Mouse (Mus musculus): ENCODE results near the gene Nup98. TPM values are rescaled to one million over a fixed set of nuclear protein-coding genes. Genes with fewer than 3 reads are reported as not detected.
A peak's percentile ranks its signal among the peaks of the same experiment; 100 is the strongest.

The Nup98 gene
- polyA plus RNA-seq, 1 experiment, result 18.9 TPM

DNA sequence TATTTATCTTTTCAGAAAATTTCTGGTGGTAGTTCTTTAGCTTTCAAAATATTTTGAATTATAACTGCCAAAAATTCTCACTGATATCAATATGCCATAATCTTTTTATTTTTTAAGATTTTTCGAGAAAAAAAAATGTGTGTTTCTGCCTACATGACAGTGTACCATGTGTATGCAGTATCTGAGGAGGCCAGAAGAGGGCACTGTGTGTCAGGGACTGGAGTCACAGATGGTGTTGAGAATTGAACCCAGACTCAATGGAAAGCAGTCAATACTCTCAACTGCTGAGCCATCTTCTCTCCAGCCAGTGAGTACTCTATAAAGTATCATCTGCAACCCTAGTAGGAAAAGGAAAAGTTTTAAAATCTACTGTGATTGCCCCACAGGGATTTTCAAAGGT, 72.5 kb downstream of the Nup98 start:
- no peak overlapping the region for H3K27ac ChIP-seq (ENCODE audit: control insufficient read depth, insufficient read depth, low read depth, low read length, poor library complexity)
- no peak for TF ChIP-seq POLR2A (IDR thresholded peaks at IDR 0.05; ENCODE audit: borderline replicate concordance, control insufficient read depth, low read depth, low read length)
- peak; percentile 55 for TF ChIP-seq CTCF (IDR thresholded peaks at IDR 0.05; ENCODE audit: control insufficient read depth, insufficient read depth, low read length)
- no peaks in the 10 kb centered on the region for H3K4me1 ChIP-seq (ENCODE audit: control insufficient read depth, insufficient read depth, low read length)
- no peak overlapping the region for H3K4me3 ChIP-seq (replicated peaks; ENCODE audit: control insufficient read depth, low read depth, low read length)
- WGBS, result 80% methylated on average over 1 of the region's 1 CpGs

DNA sequence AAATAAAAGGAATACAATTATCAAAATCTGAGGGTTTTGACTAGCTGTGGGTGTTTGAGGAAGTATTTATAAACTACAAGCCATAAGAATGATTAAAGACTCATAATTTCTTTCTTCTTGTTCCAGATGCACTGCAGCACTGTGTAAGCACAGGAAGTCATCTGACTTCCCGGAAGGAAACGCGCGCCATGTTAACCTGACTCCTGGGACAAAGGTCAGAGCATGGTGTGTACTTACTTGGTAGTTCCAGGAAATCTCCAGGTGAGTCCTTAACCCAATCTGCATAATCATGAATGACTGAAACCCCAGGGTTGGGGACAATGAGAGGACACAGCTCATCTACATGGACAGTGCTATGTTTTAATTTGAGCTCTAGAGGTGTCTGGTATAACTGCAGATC, 77.6 kb downstream of the Nup98 start:
- H3K4me1 ChIP-seq (ENCODE audit: control insufficient read depth, insufficient read depth, low read length), result no peaks in the 10 kb centered on the region
- no peak overlapping the region for H3K27ac ChIP-seq (ENCODE audit: control insufficient read depth, insufficient read depth, low read depth, low read length, poor library complexity)
- no peak overlapping the region for H3K4me3 ChIP-seq (replicated peaks; ENCODE audit: control insufficient read depth, low read depth, low read length)
- 85% methylated on average over 4 of the region's 4 CpGs for WGBS
- TF ChIP-seq CTCF (IDR thresholded peaks at IDR 0.05; ENCODE audit: control insufficient read depth, insufficient read depth, low read length) (no peak), POLR2A (IDR thresholded peaks at IDR 0.05; ENCODE audit: borderline replicate concordance, control insufficient read depth, low read depth, low read length) (no peak)

DNA sequence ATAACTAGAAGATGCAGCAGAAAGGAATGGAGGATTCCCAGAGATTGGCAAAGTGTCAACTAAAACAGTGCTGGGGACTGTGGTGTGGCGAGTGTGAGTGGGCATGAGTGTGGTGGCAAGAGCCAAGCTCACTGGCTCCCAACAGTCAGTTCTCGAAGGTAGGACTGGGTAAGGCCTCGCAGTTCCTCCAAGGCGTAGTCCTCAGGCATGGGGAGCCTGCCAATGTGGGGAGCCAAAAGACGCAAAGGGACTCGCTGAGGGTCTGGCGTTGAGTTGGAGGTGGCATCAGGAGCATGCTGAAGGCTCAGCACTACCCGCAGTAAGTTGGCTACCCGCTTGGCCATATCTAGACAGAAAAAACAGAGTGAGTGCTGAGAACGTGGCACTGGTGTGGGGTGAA, 89.7 kb downstream of the Nup98 start:
- H3K4me3 ChIP-seq (replicated peaks; ENCODE audit: control insufficient read depth, low read depth, low read length), result no peak overlapping the region
- H3K4me1 ChIP-seq (ENCODE audit: control insufficient read depth, insufficient read depth, low read length), result no peaks in the 10 kb centered on the region
- no peak for TF ChIP-seq CTCF (IDR thresholded peaks at IDR 0.05; ENCODE audit: control insufficient read depth, insufficient read depth, low read length)
- TF ChIP-seq POLR2A (IDR thresholded peaks at IDR 0.05; ENCODE audit: borderline replicate concordance, control insufficient read depth, low read depth, low read length), result no peak
- no peak overlapping the region for H3K27ac ChIP-seq (ENCODE audit: control insufficient read depth, insufficient read depth, low read depth, low read length, poor library complexity)
- 91% methylated on average over 10 of the region's 10 CpGs for WGBS

DNA sequence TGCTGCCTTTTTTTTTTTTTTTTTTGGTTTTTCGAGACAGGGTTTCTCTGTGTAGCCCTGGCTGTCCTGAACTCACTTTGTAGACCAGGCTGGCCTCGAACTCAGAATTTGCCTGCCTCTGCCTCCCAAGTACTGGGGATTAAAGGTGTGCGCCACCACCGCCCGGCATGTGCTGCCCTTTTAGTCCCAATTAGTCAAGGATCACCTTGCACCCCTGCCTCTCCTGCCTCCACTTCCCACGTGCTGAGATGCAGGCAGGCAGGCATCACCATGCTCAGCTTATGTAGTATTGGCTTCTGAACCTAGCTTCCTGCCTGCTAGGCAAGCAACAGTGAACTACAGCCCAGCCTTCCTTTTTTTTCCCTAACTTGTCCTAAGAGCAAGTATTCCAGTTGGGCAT, 92.6 kb downstream of the Nup98 start:
- 71% methylated on average over 6 of the region's 6 CpGs for WGBS
- TF ChIP-seq POLR2A (IDR thresholded peaks at IDR 0.05; ENCODE audit: borderline replicate concordance, control insufficient read depth, low read depth, low read length), result no peak
- no peak for TF ChIP-seq CTCF (IDR thresholded peaks at IDR 0.05; ENCODE audit: control insufficient read depth, insufficient read depth, low read length)
- no peaks in the 10 kb centered on the region for H3K4me1 ChIP-seq (ENCODE audit: control insufficient read depth, insufficient read depth, low read length)
- no peak overlapping the region for H3K27ac ChIP-seq (ENCODE audit: control insufficient read depth, insufficient read depth, low read depth, low read length, poor library complexity)
- H3K4me3 ChIP-seq (replicated peaks; ENCODE audit: control insufficient read depth, low read depth, low read length), result no peak overlapping the region

DNA sequence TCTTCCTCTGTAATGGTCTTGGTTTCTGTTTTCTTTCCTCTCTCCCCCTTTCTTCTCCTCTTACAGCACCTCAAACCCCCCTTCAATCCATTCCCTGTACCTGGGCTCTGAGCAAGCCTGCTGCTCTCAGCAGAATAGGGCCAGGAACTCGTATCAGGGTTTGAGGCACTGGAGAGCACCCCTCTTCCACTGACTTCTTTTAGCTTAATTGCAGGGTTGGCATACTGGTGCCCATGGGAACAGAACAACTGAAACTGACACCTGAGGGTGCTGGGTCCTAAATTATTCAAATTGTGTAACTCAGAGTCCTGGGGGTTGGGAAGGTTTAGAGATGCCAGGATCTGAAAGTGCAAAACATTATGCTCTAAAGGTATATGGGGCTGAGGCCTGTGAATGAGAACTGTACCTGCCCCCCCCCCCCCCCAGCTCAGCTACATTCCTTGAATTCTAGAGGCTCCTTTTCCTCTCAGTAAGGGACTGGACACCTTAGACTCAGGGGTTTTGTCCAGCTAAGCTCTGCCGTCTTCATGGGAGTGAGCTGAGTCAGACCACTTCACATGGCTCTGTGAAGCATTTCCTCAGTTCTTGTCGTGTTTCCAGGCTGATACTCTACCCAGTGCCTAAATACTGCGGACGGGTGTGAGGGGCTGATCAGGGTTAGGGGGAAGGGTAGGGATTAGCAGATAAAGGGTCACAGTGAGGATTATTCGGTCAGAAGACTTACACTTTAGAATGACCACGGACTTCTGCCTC, 93.2 kb downstream of the Nup98 start, which contains the start of gene Chrna10:
Gene Chrna10 (minus strand): TSS at position 250 of the 753 bp plus-strand sequence.
- H3K27ac ChIP-seq (ENCODE audit: control insufficient read depth, insufficient read depth, low read depth, low read length, poor library complexity), result no peak within 1 kb of the TSS
- H3K4me1 ChIP-seq (ENCODE audit: control insufficient read depth, insufficient read depth, low read length), result no peaks in the 10 kb centered on the region
- TF ChIP-seq CTCF (IDR thresholded peaks at IDR 0.05; ENCODE audit: control insufficient read depth, insufficient read depth, low read length) (no peak), POLR2A (IDR thresholded peaks at IDR 0.05; ENCODE audit: borderline replicate concordance, control insufficient read depth, low read depth, low read length) (no peak)
- WGBS, result 58% methylated on average over 7 of the region's 7 CpGs
- H3K4me3 ChIP-seq (replicated peaks; ENCODE audit: control insufficient read depth, low read depth, low read length), result no peak within 1 kb of the TSS

DNA sequence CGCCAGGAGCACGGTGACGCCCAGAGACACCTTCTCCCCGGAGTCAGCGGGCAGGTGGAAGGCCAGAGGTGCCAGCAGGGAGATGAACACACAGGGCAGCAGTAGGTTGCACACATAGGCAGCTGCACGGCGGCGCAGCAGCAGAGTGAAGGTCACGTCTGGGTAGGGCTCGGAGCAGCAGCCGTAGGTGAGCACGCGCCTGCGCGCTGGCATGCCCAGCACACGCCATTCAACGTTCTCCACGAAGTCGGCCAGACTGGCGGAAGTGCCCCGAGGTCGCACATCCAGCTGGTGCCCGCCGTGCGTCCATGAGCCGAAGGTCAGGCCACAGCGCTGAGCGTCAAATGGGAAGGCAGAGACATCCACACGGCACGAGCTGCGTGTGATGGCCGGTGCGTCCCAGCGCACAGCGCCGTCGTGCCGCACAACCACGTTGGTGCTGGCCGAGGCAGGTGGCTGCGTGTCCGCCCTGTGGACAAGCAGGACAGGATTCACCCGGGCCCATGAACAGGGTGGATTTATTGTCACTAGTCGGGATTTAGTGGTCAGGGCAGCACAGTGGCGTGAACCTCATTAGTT, 96.7 kb downstream of the Nup98 start:
- H3K4me1 ChIP-seq (ENCODE audit: control insufficient read depth, insufficient read depth, low read length), result no peaks in the 10 kb centered on the region
- H3K27ac ChIP-seq (ENCODE audit: control insufficient read depth, insufficient read depth, low read depth, low read length, poor library complexity), result no peak overlapping the region
- H3K4me3 ChIP-seq (replicated peaks; ENCODE audit: control insufficient read depth, low read depth, low read length), result no peak overlapping the region
- TF ChIP-seq CTCF (IDR thresholded peaks at IDR 0.05; ENCODE audit: control insufficient read depth, insufficient read depth, low read length), result no peak
- TF ChIP-seq POLR2A (IDR thresholded peaks at IDR 0.05; ENCODE audit: borderline replicate concordance, control insufficient read depth, low read depth, low read length), result no peak
- 89% methylated on average over 45 of the region's 45 CpGs for WGBS

DNA sequence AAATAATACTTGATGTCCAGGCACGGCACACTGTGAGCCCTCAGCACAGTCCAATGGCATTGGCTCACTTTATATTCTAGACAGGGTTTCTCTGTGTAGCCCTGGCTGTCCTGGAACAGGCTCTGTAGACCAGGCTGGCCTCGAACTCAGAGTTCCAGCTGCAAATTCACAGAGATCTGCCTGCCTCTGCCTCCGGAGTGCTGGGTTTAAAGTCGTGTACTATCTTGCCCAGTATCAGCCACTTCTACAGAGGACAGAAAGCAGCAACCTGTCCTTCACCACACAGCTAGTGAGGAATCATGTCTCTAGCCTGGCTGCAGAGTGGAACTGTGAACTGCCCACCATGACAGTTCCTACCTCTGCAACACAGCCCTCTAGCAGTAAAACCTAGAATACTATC, 100.2 kb downstream of the Nup98 start:
- 61% methylated on average over 4 of the region's 4 CpGs for WGBS
- Histone ChIP-seq H3K27ac (ENCODE audit: control insufficient read depth, insufficient read depth, low read depth, low read length, poor library complexity) (no peak overlapping the region), H3K4me3 (replicated peaks; ENCODE audit: control insufficient read depth, low read depth, low read length) (no peak overlapping the region), H3K4me1 (ENCODE audit: control insufficient read depth, insufficient read depth, low read length) (no peaks in the 10 kb centered on the region)
- TF ChIP-seq POLR2A (IDR thresholded peaks at IDR 0.05; ENCODE audit: borderline replicate concordance, control insufficient read depth, low read depth, low read length), result no peak
- TF ChIP-seq CTCF (IDR thresholded peaks at IDR 0.05; ENCODE audit: control insufficient read depth, insufficient read depth, low read length), result no peak

DNA sequence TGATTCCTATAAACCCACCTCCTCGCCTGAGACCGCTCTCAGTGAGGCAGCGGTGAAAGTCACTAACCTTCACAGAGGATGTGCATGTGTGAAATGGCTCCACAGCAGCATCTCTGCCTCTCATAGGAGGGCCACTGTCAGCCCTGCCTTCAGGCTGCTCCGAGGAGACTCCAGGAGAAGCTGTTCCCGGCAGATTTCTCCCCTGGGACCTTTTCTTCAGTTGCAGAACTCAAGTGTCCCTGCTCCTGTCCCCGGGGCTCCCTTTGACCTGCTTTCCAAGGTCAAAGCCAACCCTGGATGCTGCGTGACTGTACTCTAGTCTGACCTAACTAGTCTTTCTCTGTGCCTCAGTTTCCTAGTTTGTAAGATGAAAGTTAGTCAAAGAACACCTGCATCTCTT, 100.8 kb downstream of the Nup98 start, which contains the start of gene Art5:
Gene Art5 (minus strand): TSS at position 319 of the 400 bp plus-strand sequence.
- Histone ChIP-seq H3K27ac (ENCODE audit: control insufficient read depth, insufficient read depth, low read depth, low read length, poor library complexity) (no peak within 1 kb of the TSS), H3K4me3 (replicated peaks; ENCODE audit: control insufficient read depth, low read depth, low read length) (no peak within 1 kb of the TSS), H3K4me1 (ENCODE audit: control insufficient read depth, insufficient read depth, low read length) (no peaks in the 10 kb centered on the region)
- TF ChIP-seq POLR2A (IDR thresholded peaks at IDR 0.05; ENCODE audit: borderline replicate concordance, control insufficient read depth, low read depth, low read length) (no peak), CTCF (IDR thresholded peaks at IDR 0.05; ENCODE audit: control insufficient read depth, insufficient read depth, low read length) (no peak)
- 82% methylated on average over 7 of the region's 7 CpGs for WGBS

Data from bone marrow, adult 2 months (tissue).